Mouse (Mus musculus): Measurements from ENCODE around the gene Usp35. TPM values are rescaled to one million over a fixed set of nuclear protein-coding genes. Genes with fewer than 3 reads are reported as not detected.

The Usp35 gene
- polyA plus RNA-seq, 1 experiment from 2014 or later, result 2.9 TPM

GRCm38 (mm10) chr7:97332667-97333041, 834 bp upstream of the Usp35 start:
- H3K4me1 ChIP-seq (replicated peaks), result peaks cover 16% of the 10 kb centered on the region
- 6% methylated on average over 9 of the region's 9 CpGs for WGBS
- ATAC-seq (ENCODE audit: insufficient number of reproducible peaks, insufficient read depth, low FRiP score, low TSS enrichment, low read depth), result no peak
- no peaks in the 10 kb centered on the region for H3K9me3 ChIP-seq
- H3K36me3 ChIP-seq, result no peaks in the 10 kb centered on the region
- H3K9ac ChIP-seq (replicated peaks), result peak overlapping the region; percentile 75
- peaks cover 3% of the 10 kb centered on the region; the same call in 1 of the 2 replicates for H3K27me3 ChIP-seq
- H3K4me3 ChIP-seq (replicated peaks), result peak overlapping the region; percentile 79
- no peak overlapping the region for H3K27ac ChIP-seq
- peak overlapping the region; percentile 71 for H3K4me2 ChIP-seq

- peaks cover 19% of the 10 kb centered on the region for H3K27me3 ChIP-seq
- WGBS, result 64% methylated on average over 11 of the region's 11 CpGs
- peak overlapping the region; percentile 71 for H3K4me2 ChIP-seq
- ATAC-seq (ENCODE audit: insufficient number of reproducible peaks, insufficient read depth, low FRiP score, low TSS enrichment, low read depth), result no peak
- no peak overlapping the region for H3K27ac ChIP-seq
- H3K36me3 ChIP-seq, result no peaks in the 10 kb centered on the region
- peak overlapping the region; percentile 71 for H3K9ac ChIP-seq (replicated peaks)
- peak overlapping the region; percentile 79 for H3K4me3 ChIP-seq (replicated peaks)
- H3K9me3 ChIP-seq, result no peaks in the 10 kb centered on the region
- H3K4me1 ChIP-seq (replicated peaks), result peaks cover 16% of the 10 kb centered on the region
These were observed 732 bp downstream of the Usp35 start for GRCm38 (mm10) chr7:97330931-97331645.

- Histone ChIP-seq H3K4me1 (replicated peaks) (peaks cover 23% of the 10 kb centered on the region), H3K9ac (replicated peaks) (no peak overlapping the region), H3K4me3 (replicated peaks) (no peak overlapping the region), H3K36me3 (no peaks in the 10 kb centered on the region), H3K27ac (no peak overlapping the region), H3K27me3 (peaks cover 33% of the 10 kb centered on the region), H3K9me3 (no peaks in the 10 kb centered on the region), H3K4me2 (no peak overlapping the region)
- no peak for ATAC-seq (ENCODE audit: insufficient number of reproducible peaks, insufficient read depth, low FRiP score, low TSS enrichment, low read depth)
- 85% methylated on average over 3 of the region's 3 CpGs for WGBS
These were observed 2.1 kb downstream of the Usp35 start for GRCm38 (mm10) chr7:97329676-97330075.

- 63% methylated on average over 13 of the region's 13 CpGs for WGBS
These were observed 2.8 kb downstream of the Usp35 start for GRCm38 (mm10) chr7:97328891-97329588.

GRCm38 (mm10) chr7:97327376-97327775, 4.4 kb downstream of the Usp35 start:
- no peak for ATAC-seq (ENCODE audit: insufficient number of reproducible peaks, insufficient read depth, low FRiP score, low TSS enrichment, low read depth)
- H3K4me1 ChIP-seq (replicated peaks), result peaks cover 18% of the 10 kb centered on the region
- peaks cover 44% of the 10 kb centered on the region for H3K27me3 ChIP-seq
- H3K4me3 ChIP-seq (replicated peaks), result no peak overlapping the region
- 91% methylated on average over 4 of the region's 4 CpGs for WGBS
- H3K9me3 ChIP-seq, result no peaks in the 10 kb centered on the region
- H3K4me2 ChIP-seq, result no peak overlapping the region
- no peak overlapping the region for H3K9ac ChIP-seq (replicated peaks)
- H3K27ac ChIP-seq, result no peak overlapping the region
- H3K36me3 ChIP-seq, result no peaks in the 10 kb centered on the region

More at GRCm38 (mm10) chr7:97328891-97329588, 2.8 kb downstream of the Usp35 start:
- no peak overlapping the region for H3K9ac ChIP-seq (replicated peaks)
- H3K9me3 ChIP-seq, result no peaks in the 10 kb centered on the region
- no peak overlapping the region for H3K4me2 ChIP-seq
- H3K27ac ChIP-seq, result no peak overlapping the region
- ATAC-seq (ENCODE audit: insufficient number of reproducible peaks, insufficient read depth, low FRiP score, low TSS enrichment, low read depth), result no peak
- H3K4me1 ChIP-seq (replicated peaks), result peaks cover 23% of the 10 kb centered on the region
- H3K4me3 ChIP-seq (replicated peaks), result no peak overlapping the region
- no peaks in the 10 kb centered on the region for H3K36me3 ChIP-seq
- H3K27me3 ChIP-seq, result peaks cover 40% of the 10 kb centered on the region

- Histone ChIP-seq H3K9ac (replicated peaks) (peak overlapping the region; percentile 40), H3K4me3 (replicated peaks) (peak overlapping the region; percentile 43), H3K36me3 (peaks cover 3% of the 10 kb centered on the region; the same call in 1 of the 2 replicates), H3K4me1 (replicated peaks) (peaks cover 8% of the 10 kb centered on the region), H3K9me3 (no peaks in the 10 kb centered on the region), H3K4me2 (peak overlapping the region; percentile 69), H3K27ac (no peak overlapping the region), H3K27me3 (peaks cover 44% of the 10 kb centered on the region)
- WGBS, result 14% methylated on average over 78 of the region's 96 CpGs
- ATAC-seq (ENCODE audit: insufficient number of reproducible peaks, insufficient read depth, low FRiP score, low TSS enrichment, low read depth), result peak; percentile 35; the same call in 1 of the 2 replicates
These were observed 6.4 kb downstream of the Usp35 start for GRCm38 (mm10) chr7:97325156-97325985.

- no peak overlapping the region for H3K4me2 ChIP-seq
- peaks cover 44% of the 10 kb centered on the region for H3K27me3 ChIP-seq
- peaks cover 8% of the 10 kb centered on the region for H3K4me1 ChIP-seq (replicated peaks)
- H3K9ac ChIP-seq (replicated peaks), result no peak overlapping the region
- no peak overlapping the region for H3K27ac ChIP-seq
- ATAC-seq (ENCODE audit: insufficient number of reproducible peaks, insufficient read depth, low FRiP score, low TSS enrichment, low read depth), result no peak
- peaks cover 10% of the 10 kb centered on the region for H3K36me3 ChIP-seq
- H3K4me3 ChIP-seq (replicated peaks), result no peak overlapping the region
- WGBS, result 90% methylated on average over 8 of the region's 8 CpGs
- H3K9me3 ChIP-seq, result no peaks in the 10 kb centered on the region
These were observed 7.5 kb downstream of the Usp35 start for GRCm38 (mm10) chr7:97324342-97324741.

- Histone ChIP-seq H3K27me3 (no peaks in the 10 kb centered on the region), H3K36me3 (peaks cover 35% of the 10 kb centered on the region), H3K9me3 (no peaks in the 10 kb centered on the region), H3K9ac (replicated peaks) (no peak overlapping the region), H3K4me2 (no peak overlapping the region), H3K4me1 (replicated peaks) (no peaks in the 10 kb centered on the region), H3K27ac (no peak overlapping the region), H3K4me3 (replicated peaks) (no peak overlapping the region)
- no peak for ATAC-seq (ENCODE audit: insufficient number of reproducible peaks, insufficient read depth, low FRiP score, low TSS enrichment, low read depth)
- WGBS, result 82% methylated on average over 3 of the region's 3 CpGs
These were observed 14.1 kb downstream of the Usp35 start for GRCm38 (mm10) chr7:97317706-97318105.

- H3K36me3 ChIP-seq, result peaks cover 52% of the 10 kb centered on the region
- H3K27me3 ChIP-seq, result no peaks in the 10 kb centered on the region
- no peak overlapping the region for H3K9ac ChIP-seq (replicated peaks)
- WGBS, result 89% methylated on average over 6 of the region's 6 CpGs
- no peaks in the 10 kb centered on the region for H3K4me1 ChIP-seq (replicated peaks)
- no peak overlapping the region for H3K27ac ChIP-seq
- ATAC-seq (ENCODE audit: insufficient number of reproducible peaks, insufficient read depth, low FRiP score, low TSS enrichment, low read depth), result no peak
- no peaks in the 10 kb centered on the region for H3K9me3 ChIP-seq
- H3K4me2 ChIP-seq, result no peak overlapping the region
- H3K4me3 ChIP-seq (replicated peaks), result no peak overlapping the region
These were observed 16.2 kb downstream of the Usp35 start for GRCm38 (mm10) chr7:97315656-97316055.

GRCm38 (mm10) chr7:97314646-97315045, 17.2 kb downstream of the Usp35 start:
- Histone ChIP-seq H3K4me1 (replicated peaks) (no peaks in the 10 kb centered on the region), H3K4me2 (no peak overlapping the region), H3K9me3 (no peaks in the 10 kb centered on the region), H3K9ac (replicated peaks) (no peak overlapping the region), H3K27ac (no peak overlapping the region), H3K4me3 (replicated peaks) (no peak overlapping the region), H3K36me3 (peaks cover 59% of the 10 kb centered on the region), H3K27me3 (no peaks in the 10 kb centered on the region)
- ATAC-seq (ENCODE audit: insufficient number of reproducible peaks, insufficient read depth, low FRiP score, low TSS enrichment, low read depth), result no peak
- WGBS, result 80% methylated on average over 5 of the region's 5 CpGs
